Mouse (Mus musculus) megakaryocyte, embryonic 14.5 days (primary cell): ENCODE measurements at regions not wholly inside any gene's neighbourhood (a gene's known extent, or its start where the extent isn't known, plus 50 kb on each side); places are given as distances from the start of the nearest gene placed in this dataset.

Experiments
- FLI1 ChIP-seq: IDR thresholded peaks from 2 replicates; pipeline ENCODE4 v1.6.1; 2012; ENCODE audit warnings: low read length, inconsistent platforms, mixed read lengths
- GATA1 ChIP-seq: IDR thresholded peaks from 3 replicates; pipeline ENCODE4 v1.6.1; 2012; ENCODE audit warnings: mixed read lengths, low read length, inconsistent platforms, borderline replicate concordance

GRCm38 (mm10) chr1:189063699-189064098, 56.1 kb upstream of the Kctd3 start:
- no peak for TF ChIP-seq GATA1
- no peak for TF ChIP-seq FLI1
